Mouse (Mus musculus) liver, embryonic 14.5 days (tissue): Measurements from ENCODE around the gene Lrrn2.

Source experiments
- CTCF ChIP-seq: IDR thresholded peaks from 2 replicates; pipeline ENCODE4 v1.5.1; 2016; ENCODE audit warnings: antibody characterized with exemption, low read depth, control low read depth
- EP300 ChIP-seq: IDR thresholded peaks from 2 replicates; pipeline ENCODE4 v1.6.1; 2016; ENCODE audit warnings: antibody characterized with exemption, low read depth

GRCm38 (mm10) chr1:132909090-132909489 is 29.0 kb downstream of the Lrrn2 start:
- TF ChIP-seq CTCF (no peak), EP300 (no peak)
